Mouse (Mus musculus): ENCODE data around the gene Gm15262.
"Not testable (repeated sequence)": the region's sequence is repeated elsewhere in the genome, so short reads cannot be mapped to it uniquely, and the experiment has no call there.

The Gm15262 gene

DNA sequence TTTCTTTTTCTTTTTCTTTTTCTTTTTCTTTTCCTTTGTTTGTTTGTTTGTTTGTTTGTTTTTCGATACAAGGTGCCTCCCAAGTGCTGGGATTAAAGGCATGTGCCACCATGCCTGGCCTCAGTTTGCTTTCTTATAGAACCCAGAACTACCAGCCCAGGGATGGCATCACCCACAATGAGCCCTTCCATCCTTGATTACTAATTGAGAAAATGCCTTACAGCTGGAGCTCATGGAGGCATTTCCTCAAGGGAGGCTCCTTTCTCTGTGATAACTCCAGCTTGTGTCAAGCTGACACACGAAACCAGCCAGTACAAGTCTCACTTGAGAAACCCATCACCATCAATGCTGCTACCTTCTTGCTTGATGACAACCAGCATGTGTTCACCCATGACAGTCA is at the start of gene Gm15262:
TSS of gene Gm15262 (plus strand) at position 301 of the 400 bp plus-strand sequence.
- DNase-seq = not testable (repeated sequence)

DNA sequence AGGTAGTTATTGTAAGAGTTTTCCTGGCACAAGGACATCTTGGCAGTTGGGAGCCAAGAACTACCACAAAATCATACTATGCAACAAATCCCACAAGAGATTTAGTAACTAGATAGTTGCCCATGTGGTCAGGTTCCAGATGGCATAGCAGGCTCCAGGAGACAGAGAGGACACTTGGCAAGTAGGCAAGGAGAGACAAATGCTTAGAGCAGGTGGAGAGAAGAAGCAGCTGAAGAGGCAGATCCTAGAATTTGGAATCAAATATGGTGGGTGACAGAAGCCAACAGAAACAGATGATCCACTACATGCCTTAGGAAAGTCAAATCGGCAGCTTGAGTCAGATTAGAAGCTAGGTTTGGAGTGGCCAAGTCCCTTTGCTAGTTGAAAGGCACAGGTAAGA is 20.9 kb downstream of the Gm15262 start:
- DNase-seq = no peak

DNA sequence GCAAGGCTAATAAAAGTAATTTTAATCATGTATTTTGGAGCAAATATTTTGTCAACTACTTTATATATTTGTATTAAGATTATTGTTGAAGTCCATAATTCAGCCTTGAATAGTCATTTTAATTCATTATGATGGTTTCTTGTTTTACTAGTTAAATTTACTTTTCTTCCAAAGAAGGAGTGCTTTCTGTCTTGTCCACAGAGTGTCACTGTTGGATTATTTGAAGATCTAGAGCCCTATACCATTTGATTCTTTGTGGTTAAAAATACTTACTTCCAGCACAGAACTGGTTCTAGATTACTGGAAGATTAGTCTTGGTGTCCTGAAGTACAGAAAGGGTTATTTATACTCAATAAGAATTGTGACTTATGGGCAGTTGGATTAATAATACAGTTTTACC is 29.2 kb downstream of the Gm15262 start:
- no peak for DNase-seq

DNA sequence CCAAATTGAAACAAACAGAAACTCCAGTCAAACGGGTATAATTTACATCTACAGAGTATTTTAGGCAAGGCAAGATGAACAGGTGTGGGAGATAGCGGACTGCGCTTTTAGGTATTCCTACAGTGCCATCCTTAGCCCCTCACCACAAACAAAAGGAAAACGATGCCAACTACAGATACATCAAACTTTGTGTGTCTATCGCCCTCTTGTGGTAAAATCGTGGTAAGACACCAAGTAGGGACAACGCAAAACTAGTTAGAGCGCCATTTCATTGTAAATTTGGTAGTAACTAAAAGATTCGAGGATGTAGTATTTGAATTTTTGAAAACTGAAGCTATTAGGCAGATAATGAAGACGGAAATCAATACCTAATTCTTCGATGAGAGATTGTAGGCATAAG is 83.7 kb downstream of the Gm15262 start:
- no peak for DNase-seq

DNA sequence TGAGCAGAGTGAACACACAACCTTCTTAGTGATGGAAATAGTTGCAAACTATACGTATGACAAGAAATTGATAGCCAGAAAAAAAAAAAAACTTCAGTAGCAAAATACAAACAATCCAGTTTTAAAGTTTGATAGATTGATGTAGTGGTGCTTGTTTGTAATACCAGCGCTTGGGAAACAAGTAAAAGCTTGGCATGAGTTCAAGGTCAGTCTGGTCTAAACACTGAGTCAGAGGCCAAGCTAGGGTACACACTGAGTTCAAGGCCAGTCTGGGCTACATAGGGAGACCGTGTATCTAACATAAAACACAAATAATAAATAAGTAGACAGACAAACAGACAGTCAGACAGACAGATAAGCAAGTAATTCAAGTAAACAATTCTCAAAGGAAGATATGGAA is 84.2 kb downstream of the Gm15262 start:
- no peak for DNase-seq

DNA sequence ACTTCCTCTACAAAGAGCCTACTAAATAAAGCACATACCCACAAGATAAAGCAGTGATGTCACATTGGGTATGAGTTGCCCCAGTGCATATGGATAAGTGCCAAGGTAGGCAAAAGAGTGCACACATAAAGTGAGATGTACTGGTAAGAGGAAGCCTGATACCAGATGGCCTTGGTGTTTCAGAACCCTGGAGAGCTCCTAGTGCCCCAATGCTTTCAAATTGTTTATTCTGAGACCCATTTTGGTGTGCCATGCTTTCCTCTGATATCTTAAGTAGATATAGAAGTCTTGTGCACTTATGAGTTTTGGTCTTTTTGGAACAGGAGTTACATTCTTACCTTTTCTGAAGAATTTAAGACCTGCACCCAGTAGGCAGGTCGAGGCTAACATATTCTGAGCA is 88.3 kb downstream of the Gm15262 start:
- DNase-seq = no peak

DNA sequence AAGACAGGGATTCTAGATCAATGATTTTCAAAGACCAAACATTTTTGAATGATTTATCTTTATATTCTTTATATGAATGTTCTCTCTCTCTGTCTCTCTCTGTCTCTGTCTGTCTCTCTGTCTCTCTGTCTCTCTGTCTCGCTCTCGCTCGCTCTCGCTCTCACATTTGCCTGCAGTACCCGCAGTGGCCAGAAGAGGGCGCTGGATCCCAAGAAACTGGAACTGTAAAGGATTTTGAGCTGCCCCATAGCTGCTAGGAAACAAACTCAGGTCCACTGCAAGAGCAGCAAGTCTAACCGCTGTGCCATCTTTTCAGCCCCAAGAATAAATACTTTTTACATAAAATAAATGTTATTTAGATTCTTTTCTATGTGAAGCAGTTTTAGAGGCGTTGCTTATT is 98.5 kb downstream of the Gm15262 start:
- DNase-seq = peak; percentile 58

DNA sequence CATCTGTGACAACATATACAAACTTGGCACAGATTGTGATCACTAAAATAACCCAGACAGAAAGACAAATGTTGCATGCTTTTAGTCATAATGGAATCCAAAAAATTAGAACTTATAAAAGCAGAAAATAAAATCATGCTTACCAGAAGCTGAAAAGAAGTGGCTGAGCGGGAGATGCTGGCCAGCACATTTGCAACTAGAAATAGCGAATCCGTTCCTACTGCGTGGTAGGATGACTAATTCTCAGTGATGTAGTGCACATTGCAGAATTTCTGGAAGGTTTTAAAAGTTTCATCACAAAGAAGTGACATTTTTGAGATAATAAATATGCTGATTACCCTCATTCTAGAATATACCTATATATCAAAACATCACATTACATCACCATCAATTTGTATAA is 100.7 kb downstream of the Gm15262 start:
- no peak for DNase-seq

DNA sequence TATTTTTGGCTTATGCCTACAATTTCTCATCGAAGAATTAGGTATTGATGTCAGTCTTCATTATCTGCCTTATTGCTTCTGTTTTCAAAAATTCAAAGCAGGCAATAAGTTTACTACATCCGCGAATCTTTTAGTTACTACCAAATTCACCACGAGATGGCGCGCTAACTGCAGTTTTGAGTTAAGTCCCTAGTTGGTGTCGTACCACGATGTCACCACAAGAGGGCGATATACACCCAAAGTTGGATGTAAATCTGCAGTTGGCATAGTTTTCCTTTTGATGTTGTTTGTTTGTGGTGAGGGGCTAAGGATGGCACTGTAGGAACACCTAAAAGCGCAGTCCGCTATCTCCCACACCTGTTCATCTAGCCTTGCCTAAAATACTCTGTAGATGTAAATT is 111.9 kb downstream of the Gm15262 start:
- peak; percentile 80 for DNase-seq

DNA sequence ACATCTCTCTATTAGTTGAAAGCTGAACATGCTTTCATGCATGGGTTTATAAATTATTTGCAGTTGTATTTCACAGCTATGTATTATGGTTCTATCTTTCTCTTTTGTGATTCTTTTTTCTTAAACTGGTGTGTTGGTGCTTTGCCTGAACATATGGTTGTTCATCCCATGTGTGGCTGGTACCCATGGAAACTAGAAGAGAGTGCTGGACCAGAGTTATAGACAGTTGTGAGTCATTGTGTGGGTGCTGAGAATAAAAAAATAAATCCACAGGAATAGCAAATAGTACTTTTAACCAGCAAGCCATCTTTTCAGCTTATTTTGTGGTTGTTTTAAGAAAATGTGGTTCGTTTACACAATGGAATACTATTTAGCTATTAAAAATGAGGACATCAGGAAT is 123.9 kb downstream of the Gm15262 start:
- no peak for DNase-seq

Measured in kidney, adult 18-20 months (tissue).